Mouse (Mus musculus) lung, postnatal 0 days (tissue): ENCODE data around the gene Sost.

Experiments
- CTCF ChIP-seq: IDR thresholded peaks from 2 replicates; pipeline ENCODE4 v1.5.1; 2016; ENCODE audit warnings: antibody characterized with exemption, mild to moderate bottlenecking
- EP300 ChIP-seq: IDR thresholded peaks from 2 replicates; pipeline ENCODE4 v1.6.1; 2016; ENCODE audit warnings: antibody characterized with exemption, mild to moderate bottlenecking, control low read depth

GRCm38 (mm10) chr11:102006271-102006670 lies 39.5 kb upstream of the Sost start:
- TF ChIP-seq CTCF: no peak
- TF ChIP-seq EP300: no peak
